Comparison of ENCODE assay signal across 8 mouse cellular contexts in genomic region chr7:16474445-16474844, GRCm38 (mm10). TPM values are rescaled to one million over a fixed set of nuclear protein-coding genes. Genes with fewer than 3 reads are reported as not detected.
DNase-seq lines count a peak whose midpoint lies in the region; ATAC-seq and TF ChIP-seq lines count a peak whose summit lies in the region.

No protein-coding gene starts in this region.

- H3K27me3 ChIP-seq in forebrain, embryonic 11.5 days (ENCODE audit: control insufficient read depth, insufficient read depth, low read length), result peaks cover 73% of the 10 kb centered on the region
- peaks cover 92% of the 10 kb centered on the region for H3K27me3 ChIP-seq in limb, embryonic 13.5 days
- H3K27me3 ChIP-seq in neural tube, embryonic 13.5 days, result peaks cover 88% of the 10 kb centered on the region

- WGBS in forebrain, embryonic 11.5 days, result 3% methylated on average over 33 of the region's 33 CpGs
- WGBS in limb, embryonic 13.5 days, result 5% methylated on average over 33 of the region's 33 CpGs
- WGBS in neural tube, embryonic 13.5 days, result 5% methylated on average over 33 of the region's 33 CpGs

- TF ChIP-seq CTCF in layer of hippocampus, adult 2 months (conservative IDR thresholded peaks at IDR 0.05), result no peak

- peaks cover 14% of the 10 kb centered on the region for H3K4me1 ChIP-seq in forebrain, embryonic 11.5 days (replicated peaks; ENCODE audit: control insufficient read depth, insufficient read depth, low read length)
- peaks cover 23% of the 10 kb centered on the region for H3K4me1 ChIP-seq in limb, embryonic 13.5 days
- peaks cover 30% of the 10 kb centered on the region for H3K4me1 ChIP-seq in neural tube, embryonic 13.5 days (replicated peaks)

- 0 out of 2 replicates have a peak overlapping the region, but pooled peaks have one; percentile 24 for H3K4me2 ChIP-seq in forebrain, embryonic 11.5 days (ENCODE audit: low read depth, low read length, severe bottlenecking)
- peak overlapping the region; percentile 58 for H3K4me2 ChIP-seq in limb, embryonic 13.5 days (replicated peaks)
- H3K4me2 ChIP-seq in neural tube, embryonic 13.5 days, result peak overlapping the region; percentile 42

- ATAC-seq in forebrain, embryonic 11.5 days (replicated peaks; ENCODE audit: low FRiP score), result no peak
- ATAC-seq in limb, embryonic 13.5 days (ENCODE audit: low FRiP score, low read depth), result no peak
- no peak for ATAC-seq in neural tube, embryonic 13.5 days (ENCODE audit: low read depth)

- H3K9ac ChIP-seq in forebrain, embryonic 11.5 days (ENCODE audit: low read length), result no peak overlapping the region
- no peak overlapping the region for H3K9ac ChIP-seq in limb, embryonic 13.5 days
- no peak overlapping the region for H3K9ac ChIP-seq in neural tube, embryonic 13.5 days

- H3K36me3 ChIP-seq in forebrain, embryonic 11.5 days (ENCODE audit: control insufficient read depth, insufficient read depth, low read length), result no peaks in the 10 kb centered on the region
- H3K36me3 ChIP-seq in limb, embryonic 13.5 days, result no peaks in the 10 kb centered on the region
- no peaks in the 10 kb centered on the region for H3K36me3 ChIP-seq in neural tube, embryonic 13.5 days

- H3K4me3 ChIP-seq in layer of hippocampus, adult 2 months, result peak overlapping the region; percentile 23; the same call in 1 of the 2 replicates
- 0 out of 2 replicates have a peak overlapping the region, but pooled peaks have one; percentile 14 for H3K4me3 ChIP-seq in forebrain, embryonic 11.5 days (ENCODE audit: low read depth, low read length)
- H3K4me3 ChIP-seq in limb, embryonic 13.5 days, result peak overlapping the region; percentile 30
- H3K4me3 ChIP-seq in neural tube, embryonic 13.5 days, result peak overlapping the region; percentile 13

- no peaks in the 10 kb centered on the region for H3K9me3 ChIP-seq in forebrain, embryonic 11.5 days (ENCODE audit: control insufficient read depth, low read length)
- peaks cover 11% of the 10 kb centered on the region; the same call in 1 of the 2 replicates for H3K9me3 ChIP-seq in limb, embryonic 13.5 days
- no peaks in the 10 kb centered on the region for H3K9me3 ChIP-seq in neural tube, embryonic 13.5 days

- DNase-seq in layer of hippocampus, adult 2 months (ENCODE audit: low spot score in 2 of 2), result no peak
- no peak for DNase-seq in layer of hippocampus, postnatal 10 days (ENCODE audit: low spot score in 2 of 2)
- DNase-seq in forebrain, embryonic 11.5 days (ENCODE audit: low spot score), result no peak
- no peak for DNase-seq in layer of hippocampus, adult 11-12 months (ENCODE audit: low spot score)
- no peak for DNase-seq in layer of hippocampus, postnatal 25 days (ENCODE audit: extremely low spot score in 1 of 2, low spot score in 1 of 2)
- DNase-seq in left cerebral cortex, adult 9 months (ENCODE audit: low spot score in 2 of 2), result no peak

- no peak overlapping the region for H3K27ac ChIP-seq in layer of hippocampus, adult 2 months
- no peak overlapping the region for H3K27ac ChIP-seq in forebrain, embryonic 11.5 days (ENCODE audit: low read depth, low read length)
- no peak overlapping the region for H3K27ac ChIP-seq in limb, embryonic 13.5 days
- H3K27ac ChIP-seq in neural tube, embryonic 13.5 days (replicated peaks), result no peak overlapping the region

RNA-seq across cellular contexts. Expression of gene Npas1, which starts 3.1 kb away (rescaled TPM):
- total RNA-seq in layer of hippocampus, adult 2 months (2021), result 10 to 100 TPM; 16.1 to 18.4 TPM
- total RNA-seq in layer of hippocampus, postnatal 10 days (2021), result 10 to 100 TPM; 20.8 to 23.8 TPM
- polyA plus RNA-seq in forebrain, embryonic 11.5 days (2014; fragmentation: Nextera tagmentation; extraction: Ambion mirVana), result 0.55 and 0.63 TPM in 2 replicates
- polyA plus RNA-seq in limb, embryonic 13.5 days (2015; fragmentation: Nextera tagmentation; extraction: Ambion mirVana), result 0.15 and 0.51 TPM in 2 replicates
- polyA plus RNA-seq in neural tube, embryonic 13.5 days (2015; fragmentation: Nextera tagmentation; extraction: Ambion mirVana), result 1.6 and 1.7 TPM in 2 replicates
- 10 to 100 TPM; 18.8 to 19.8 TPM for total RNA-seq in layer of hippocampus, postnatal 25 days (2021)

RNA-seq across cellular contexts. Expression of gene Tmem160, which starts 21.9 kb away (rescaled TPM):
- 10 to 100 TPM; 59.4 to 72.5 TPM for total RNA-seq in layer of hippocampus, adult 2 months (2021)
- total RNA-seq in layer of hippocampus, postnatal 10 days (2021), result 100 to 1,000 TPM in 1 of 2 experiments, 10 to 100 TPM in 1; 86.4 to 103 TPM
- polyA plus RNA-seq in forebrain, embryonic 11.5 days (2014; fragmentation: Nextera tagmentation; extraction: Ambion mirVana), result 48.6 and 52.1 TPM in 2 replicates
- 44.2 and 44.9 TPM in 2 replicates for polyA plus RNA-seq in limb, embryonic 13.5 days (2015; fragmentation: Nextera tagmentation; extraction: Ambion mirVana)
- 54.6 and 59.0 TPM in 2 replicates for polyA plus RNA-seq in neural tube, embryonic 13.5 days (2015; fragmentation: Nextera tagmentation; extraction: Ambion mirVana)
- total RNA-seq in layer of hippocampus, postnatal 25 days (2021), result 10 to 100 TPM; 62.5 to 81.2 TPM
